Mouse (Mus musculus) layer of hippocampus, adult 9-11 months (tissue): ENCODE measurements around the gene Tfrc.

Experiments used
- DNase-seq: peaks from one replicate; pipeline ENCODE4 v3.0.0; 2022

Gene Tfrc

DNA sequence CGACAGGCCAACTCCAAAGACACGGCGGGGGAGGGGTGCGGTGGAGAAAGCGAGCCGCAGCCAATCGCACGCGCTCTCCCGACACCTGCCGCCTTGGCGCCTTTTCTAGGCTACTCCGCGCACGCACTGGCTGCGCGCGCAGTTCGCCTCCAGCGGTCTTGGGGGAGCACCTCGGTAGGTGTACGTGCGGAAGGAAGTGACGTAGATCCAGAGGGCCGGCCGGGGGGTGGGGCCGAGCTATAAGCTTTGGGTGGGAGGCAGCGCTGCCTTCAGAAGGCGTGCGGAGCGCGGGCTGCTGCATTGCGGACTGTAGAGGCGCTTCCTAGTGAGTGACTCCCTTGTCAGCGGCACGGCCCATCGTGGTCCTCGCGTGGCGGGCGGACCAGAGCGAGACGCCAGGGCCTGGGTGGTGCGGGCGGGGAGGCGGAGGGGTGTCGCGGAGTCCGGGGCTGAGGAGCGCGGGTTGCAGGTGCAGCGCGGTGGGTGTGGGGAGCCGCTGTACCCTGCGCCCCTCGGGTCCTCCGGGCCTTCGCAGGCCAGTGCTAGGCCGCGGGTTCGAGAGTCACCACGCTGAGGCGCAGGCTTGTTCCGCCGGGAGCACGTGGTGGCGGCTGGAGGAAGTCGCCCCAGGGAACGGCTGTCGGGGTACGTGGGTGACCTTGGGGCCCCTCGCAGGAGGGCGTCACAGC, at the start of gene Tfrc:
Gene Tfrc (plus strand): TSS at position 209 of the 689 bp plus-strand sequence.
- peak; percentile 97 for DNase-seq

DNA sequence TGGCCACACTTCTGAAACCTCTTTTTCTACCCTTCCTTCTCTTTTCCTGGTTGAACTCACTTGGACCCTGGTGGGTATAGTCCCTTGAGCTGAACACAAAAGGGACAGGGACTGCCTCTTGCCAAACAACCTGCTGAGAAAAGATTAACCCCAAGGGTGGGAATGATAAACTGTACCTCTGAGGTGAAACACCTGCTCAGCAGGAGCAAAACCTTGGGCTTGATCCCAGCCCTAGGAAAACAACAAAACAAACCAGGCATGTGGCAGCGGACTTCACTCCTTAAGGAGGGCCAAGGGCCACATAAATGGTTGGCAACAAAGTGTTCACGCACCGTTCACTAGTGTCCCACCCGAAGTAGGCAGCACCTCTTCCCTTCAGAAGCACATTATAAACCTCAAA, 49.2 kb upstream of the Tfrc start:
- no peak for DNase-seq

DNA sequence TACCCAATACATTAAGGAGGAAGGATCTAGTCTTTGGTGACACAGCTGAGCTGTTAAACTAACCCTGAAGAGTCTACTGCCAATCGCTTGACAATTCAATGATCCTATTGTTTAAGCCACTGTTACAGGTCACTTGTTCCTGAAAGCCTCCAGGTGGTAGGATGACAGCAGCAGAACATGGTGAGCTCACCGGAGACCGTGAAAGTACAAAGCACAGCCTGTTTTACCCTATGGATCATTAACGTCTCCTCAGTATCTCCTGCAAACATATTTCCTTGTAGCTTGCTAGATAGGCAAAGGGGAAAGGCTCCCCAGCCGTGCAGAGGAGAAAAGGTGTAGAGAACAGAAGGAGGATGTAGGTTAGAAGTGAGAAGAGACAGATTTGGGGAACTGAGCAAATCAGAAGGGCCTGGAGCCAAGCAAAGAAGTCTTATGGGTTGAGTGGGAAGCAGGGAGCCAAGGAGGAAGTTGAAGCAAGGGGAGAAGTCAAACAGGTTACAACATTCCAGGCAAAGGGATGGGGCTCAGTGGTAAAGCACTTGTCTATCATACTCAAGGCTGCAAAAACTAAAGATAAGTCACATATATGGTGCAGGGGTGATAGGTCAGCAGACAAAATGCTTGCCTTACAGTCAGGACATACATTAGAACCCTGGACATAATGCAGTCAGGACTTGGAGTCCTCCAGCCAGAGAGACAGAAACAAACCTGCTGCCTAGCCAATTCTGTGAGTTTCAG, 45.5 kb upstream of the Tfrc start:
- DNase-seq: no peak

DNA sequence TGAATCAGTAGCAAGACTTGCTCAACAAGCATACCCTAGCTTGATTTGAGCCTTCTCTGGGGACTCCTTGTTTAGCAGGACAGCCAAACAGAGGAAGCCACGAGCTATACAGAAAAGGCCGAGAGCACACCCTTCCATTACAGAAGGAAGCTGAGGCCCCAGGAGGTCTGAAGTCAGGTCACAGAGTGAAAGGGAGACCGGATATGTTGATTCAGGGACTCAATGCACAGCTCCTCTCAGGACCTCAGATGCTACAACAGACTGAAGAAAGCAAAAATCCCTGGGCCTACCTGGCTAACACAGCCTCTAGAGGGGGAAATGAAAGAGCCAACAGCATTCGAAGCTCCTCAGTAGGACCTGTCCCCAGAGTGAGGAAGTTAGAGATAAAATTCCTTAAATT, 41.4 kb upstream of the Tfrc start:
- DNase-seq: no peak

DNA sequence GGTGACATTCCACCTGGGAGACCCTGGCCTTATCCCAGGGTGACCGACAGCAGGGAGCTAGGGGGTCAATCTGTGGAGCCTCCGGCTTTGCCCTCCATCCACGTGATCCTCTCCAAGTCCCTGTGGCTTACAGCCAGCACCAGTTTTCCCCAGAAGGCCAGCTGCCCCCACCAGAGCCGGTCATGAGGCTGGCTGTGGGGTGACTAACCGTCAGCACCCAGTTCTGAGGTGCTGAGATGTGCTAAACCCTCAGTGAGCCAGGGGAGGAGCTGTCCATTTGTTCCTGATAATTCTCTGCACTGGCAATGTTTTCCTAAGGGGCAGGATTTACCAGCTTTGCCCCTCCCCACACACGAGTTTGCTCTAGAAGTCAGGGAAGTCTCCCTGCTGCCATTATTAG, 40.3 kb upstream of the Tfrc start:
- no peak for DNase-seq

DNA sequence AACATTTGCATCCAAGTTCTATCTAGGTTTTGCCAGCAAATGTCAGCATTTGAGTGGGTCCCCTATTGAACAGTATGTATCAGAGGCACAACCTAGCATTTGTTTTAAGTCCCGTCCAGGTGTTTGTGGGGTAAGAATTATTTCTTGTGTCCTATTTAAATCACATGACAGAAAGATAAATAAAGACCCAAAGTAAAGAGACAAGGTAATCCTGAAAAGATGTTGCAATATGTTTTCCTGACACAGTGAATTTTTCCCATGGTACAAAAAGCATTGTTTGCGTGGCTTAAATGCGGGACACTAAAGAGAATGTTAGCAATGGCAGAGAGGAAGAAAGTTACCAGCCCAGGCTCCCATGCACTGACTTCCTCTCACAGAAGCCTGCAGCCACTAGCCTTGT, 38.7 kb upstream of the Tfrc start:
- no peak for DNase-seq

DNA sequence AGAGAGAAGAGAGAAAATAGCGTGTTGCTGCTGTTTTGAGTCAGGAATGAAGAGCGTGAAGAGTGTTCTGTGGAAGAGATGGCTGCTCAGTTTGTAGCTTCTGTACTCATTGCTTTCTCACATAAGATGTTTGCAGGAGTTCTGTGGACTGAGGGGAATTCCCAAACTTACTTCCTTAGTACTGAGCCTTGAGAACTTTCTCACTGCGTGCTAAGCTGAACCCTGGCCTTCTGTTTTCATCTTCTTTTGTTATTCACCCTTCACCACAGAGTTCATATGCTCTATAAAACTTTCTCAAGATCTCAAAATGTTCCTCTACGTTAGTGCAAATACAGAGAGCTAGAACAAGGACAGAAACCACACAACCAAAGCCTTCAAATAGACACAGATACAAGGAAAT, 36.2 kb upstream of the Tfrc start:
- DNase-seq: no peak

DNA sequence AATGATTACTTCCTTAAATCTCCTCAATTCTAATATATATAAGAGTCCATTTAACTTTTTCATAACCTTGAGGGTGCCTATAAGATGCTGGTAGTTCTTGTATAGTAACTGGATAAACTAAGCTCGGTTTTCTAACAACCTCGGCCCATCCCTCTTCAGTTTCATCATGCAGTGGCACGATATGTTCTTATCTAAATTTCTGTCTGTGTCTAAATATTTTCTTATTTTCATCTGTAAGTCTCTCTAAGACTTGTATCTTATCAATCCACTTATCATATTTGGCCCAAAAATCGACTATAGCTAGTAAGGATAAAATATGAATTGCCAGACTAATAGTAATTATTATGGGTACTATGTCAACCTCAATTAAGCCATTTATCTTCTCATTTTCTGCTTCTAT, 22.2 kb upstream of the Tfrc start:
- no peak for DNase-seq

DNA sequence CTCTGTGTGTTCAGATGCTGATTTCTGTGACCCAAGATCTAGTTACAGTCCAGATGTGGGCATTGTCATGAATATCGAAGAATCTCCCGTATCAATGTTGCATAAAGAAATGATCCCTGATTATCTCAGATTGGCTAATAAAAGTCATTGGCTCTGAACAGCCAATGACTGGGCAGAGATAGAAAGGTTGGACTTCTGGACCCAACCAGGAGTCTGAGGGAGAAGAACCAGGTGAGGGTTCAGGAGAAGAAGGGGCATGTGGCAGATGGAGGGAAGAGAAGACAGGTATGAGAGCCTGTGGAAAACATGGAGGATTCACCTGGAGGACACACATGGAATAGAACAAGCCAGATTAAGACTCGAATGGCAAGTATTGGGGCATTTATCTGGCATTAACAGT, 20.2 kb upstream of the Tfrc start:
- no peak for DNase-seq

DNA sequence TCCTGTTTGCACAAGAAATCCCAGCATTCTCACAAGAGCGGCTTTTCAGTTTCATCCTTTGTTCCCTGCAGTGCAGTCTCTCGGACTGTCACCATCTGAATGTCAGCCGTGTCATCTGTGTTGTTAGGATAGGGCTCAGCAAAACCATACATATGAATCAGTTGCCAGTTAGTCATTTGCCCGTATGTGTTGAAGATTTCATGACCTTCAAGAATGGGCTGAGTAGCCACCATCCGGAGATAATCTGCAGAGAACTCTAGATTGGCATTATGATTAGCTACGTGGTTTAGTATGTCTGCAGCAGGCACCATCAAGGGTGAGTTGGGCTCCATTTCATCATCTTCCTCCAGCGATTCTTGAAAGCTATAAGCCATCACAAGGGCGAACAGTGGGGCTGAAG, 17.2 kb upstream of the Tfrc start:
- DNase-seq: no peak

DNA sequence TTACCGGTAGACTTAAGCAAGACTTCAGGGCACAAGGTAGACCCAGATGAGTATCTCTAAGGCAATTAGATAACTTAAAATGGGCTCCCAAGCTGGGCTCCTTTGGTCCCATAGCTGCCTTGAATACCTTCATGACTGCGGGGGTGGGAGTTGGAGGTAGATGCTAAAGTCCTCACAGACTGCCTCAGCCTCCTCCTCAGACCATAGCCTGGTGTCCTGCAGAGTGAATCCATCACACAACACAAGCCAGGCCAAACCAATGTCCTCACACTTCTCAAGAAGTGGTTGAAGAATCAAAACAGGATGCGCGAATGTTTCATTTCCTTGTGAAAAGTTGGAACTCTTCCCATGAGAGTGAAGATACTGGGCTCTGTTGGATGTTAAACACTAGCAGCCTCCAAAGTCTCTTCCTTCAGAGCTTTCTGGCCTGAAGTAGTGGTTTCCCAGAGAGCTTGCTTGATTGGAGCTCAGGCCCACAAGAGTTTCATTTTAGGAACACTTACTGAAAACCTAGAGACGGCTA, 15.4 kb upstream of the Tfrc start:
- DNase-seq: no peak

DNA sequence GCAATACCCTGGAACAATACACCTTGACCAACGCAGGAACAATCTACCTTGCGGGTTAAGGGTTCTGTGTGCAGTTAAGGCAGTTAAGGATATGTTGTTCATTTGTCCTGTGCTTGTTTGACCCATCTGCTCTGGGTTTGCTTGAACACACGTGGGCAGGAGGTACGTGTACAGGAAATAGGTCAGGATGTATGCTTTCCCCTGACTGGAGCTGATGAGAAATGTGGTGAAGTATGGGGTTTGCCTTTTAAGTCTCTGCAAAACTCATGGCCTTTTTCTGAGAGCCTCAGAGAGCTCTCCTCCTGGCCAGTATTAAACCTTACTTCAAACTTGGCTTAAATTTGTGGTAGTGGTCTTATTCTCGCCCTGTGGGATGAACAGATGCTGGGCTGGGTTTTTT, 14.8 kb upstream of the Tfrc start:
- DNase-seq: no peak

DNA sequence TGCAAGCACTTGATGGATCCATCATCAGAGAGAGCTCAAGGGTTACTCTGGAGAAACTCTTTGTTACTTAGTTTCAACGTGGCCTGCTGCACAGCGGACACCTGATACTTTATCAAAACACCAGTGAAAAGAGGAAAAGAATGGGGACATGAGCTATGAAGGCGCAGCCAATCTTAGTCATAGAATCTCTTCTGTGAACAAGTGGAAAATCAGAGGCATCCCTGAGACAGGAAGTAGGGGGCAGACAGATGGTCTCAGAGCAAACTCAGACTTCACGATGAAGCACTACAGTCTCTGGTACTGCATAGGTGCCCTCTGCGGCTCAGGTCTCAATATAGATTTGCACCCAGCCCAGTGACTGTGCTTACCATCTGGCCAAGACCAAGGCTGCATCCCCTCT, 14.0 kb upstream of the Tfrc start:
- no peak for DNase-seq

DNA sequence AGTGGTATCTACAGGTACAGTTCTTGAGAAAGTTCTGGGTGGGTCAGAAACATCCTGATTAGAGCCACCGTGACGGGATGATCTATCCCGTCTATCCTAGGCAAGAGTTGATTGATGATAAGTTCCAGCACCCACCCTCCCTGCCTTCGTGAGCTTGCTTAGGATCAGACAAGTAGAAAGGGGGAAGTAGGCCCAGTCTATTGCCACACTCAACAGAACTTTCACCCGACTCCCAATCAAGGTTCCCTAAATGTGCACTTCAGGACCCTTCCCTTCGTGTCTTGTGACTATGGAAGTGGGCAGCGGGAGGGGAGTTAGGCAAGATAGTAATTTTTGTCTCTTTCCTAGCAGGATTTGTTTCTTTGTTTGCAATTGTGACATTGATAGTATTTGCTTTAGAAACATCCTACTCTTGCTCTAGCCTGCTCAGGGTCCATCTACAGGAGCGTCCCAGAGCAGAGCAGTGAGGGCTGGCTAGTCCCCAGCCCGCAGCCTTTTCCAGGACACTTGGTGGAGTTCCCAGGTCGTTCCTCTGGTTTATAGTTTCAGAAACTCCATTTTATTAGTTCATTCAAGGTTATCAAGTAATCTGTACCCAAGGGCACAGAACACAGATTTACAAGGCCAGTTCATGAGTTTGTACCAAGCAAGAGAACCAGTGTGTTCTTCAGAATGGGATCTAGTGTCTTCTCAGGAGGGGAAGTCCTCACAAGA, 13.4 kb upstream of the Tfrc start:
- DNase-seq: no peak

DNA sequence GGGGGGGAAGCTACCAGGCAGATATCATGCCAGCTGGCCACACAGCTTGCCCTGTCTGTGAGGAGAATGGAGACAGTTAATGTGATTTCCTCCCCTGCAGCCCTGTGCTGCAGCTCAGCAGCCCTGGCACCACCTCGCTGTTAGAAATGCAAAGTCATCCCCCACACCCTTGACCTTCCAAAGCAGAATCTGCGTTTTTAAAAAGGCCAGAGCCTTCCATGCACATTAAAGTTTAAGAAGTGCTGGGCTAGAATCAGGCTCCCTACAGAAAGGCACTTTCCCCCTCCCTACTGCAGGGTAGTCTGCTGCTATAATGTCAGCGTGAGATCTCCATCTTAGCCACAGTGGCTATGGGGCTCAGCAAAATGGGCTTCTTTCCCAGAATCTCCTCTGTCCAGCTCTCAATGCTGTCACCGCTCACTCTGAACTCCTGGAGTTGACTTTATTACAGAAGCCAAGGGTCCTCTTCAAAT, 10.8 kb upstream of the Tfrc start:
- no peak for DNase-seq

DNA sequence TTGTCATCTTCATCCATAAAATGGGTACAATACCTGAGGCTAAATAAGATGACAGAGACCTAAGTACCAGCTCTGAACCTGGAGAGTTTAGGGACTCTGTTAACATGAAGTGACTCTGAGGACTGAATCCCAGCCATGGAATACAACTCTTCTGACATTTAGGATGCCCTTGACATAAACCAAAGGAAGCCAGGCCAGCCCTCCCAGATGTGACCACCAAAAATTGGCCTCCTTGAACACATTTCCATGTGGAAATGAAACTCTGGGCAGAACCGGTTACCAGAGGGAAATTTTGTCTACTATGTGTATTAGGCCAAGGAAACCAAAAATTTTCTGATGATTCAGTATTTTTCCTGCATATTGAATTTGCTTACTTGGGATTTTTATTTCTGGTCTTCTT, 9.6 kb upstream of the Tfrc start:
- DNase-seq: no peak

DNA sequence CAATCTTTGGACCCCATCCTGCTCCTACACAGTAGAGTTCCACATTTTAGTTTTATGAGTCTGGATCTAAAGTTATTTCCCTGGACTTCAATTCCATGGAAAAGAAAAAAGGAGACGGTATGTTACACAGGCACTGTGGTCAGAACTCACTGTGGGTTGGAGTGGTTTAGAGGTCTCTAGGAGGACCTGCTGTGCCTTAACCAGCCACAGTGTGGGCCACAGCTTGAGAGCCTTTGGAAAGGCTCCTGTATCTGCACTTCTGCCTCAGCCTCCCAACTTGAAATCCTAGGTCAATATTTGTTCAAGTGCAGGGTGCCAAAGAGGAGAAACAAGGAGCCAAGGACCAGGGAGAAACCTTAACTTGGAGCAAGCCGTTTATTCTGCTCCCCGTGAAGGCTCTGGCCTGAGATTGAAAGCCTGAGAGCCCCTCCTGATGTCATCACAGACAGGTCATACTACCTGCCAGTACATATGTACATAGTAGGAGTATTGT, 6.5 kb upstream of the Tfrc start:
- no peak for DNase-seq

DNA sequence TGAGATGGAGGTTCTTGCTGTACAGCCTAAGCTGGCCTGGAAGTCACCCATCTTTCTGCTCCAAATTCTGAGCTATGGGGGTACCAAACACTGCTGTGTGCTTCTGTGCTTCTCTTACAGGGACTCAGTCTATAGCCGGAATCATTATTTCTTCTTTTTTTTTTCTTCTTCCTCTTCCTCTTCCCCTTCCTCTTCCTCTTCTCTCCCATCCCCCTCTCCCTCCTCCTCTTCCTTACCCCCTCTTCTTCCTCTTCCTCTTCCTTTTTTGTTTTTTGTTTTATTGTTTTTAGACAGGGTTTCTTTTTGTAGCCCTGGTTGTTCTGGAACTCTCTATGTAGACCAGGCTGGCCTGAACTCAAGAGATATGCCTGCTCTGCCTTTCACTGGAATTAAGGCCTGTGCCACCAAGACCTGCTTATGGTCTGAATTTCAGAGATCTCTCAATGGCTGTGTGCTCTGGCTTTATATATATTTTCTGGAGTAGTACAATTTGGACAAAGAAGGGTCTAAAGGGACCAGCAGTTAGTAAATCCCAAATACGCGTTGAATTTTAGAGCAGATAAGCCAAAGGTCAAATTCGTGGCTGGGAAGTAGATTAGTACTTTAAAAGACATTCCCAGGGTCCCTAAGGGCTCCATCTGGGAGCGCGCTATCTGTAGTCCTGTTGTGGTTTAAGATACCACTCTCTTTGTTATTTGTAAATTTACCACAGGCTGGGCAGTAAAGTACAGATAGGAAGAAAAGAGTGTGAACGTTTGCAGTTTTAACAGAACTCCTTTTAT, 967 bp upstream of the Tfrc start:
- DNase-seq: no peak

DNA sequence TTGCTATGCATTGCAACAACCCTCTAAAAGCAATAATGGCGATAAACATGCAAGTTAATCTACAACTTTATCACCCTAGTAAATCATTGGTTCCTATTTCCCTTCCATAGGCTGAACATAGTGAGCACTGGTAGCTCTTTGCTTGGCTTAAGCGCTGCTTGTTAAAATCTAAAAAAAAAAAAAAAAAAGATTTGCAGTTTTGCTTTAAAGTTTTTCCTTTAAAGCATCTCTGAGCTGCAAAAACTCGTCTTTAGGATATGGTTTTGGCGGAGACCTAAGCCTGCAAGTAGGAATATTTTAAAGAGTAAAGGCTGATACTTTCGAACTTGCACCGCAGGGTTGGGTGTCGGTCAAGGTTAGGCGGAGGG, 392 bp upstream of the Tfrc start:
- no peak for DNase-seq

DNA sequence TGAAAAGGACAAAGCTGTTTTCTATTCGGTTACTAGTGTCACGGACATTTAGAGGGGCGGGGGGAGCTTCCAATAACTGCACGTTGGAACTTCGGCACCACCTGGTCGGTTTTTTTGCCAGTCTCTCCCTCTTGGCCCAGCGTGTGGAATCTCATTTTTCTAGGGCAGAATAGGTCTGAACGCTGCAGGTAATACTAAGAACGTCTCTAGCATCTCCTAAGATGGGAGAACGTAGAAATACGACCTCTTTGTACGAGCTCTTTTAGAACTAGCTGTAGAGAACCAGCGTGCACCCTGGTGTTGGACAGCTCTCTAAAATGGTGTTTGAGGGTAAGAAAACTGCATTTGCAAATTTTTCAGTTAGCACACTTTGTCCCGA, 670 bp downstream of the Tfrc start:
- DNase-seq: no peak

DNA sequence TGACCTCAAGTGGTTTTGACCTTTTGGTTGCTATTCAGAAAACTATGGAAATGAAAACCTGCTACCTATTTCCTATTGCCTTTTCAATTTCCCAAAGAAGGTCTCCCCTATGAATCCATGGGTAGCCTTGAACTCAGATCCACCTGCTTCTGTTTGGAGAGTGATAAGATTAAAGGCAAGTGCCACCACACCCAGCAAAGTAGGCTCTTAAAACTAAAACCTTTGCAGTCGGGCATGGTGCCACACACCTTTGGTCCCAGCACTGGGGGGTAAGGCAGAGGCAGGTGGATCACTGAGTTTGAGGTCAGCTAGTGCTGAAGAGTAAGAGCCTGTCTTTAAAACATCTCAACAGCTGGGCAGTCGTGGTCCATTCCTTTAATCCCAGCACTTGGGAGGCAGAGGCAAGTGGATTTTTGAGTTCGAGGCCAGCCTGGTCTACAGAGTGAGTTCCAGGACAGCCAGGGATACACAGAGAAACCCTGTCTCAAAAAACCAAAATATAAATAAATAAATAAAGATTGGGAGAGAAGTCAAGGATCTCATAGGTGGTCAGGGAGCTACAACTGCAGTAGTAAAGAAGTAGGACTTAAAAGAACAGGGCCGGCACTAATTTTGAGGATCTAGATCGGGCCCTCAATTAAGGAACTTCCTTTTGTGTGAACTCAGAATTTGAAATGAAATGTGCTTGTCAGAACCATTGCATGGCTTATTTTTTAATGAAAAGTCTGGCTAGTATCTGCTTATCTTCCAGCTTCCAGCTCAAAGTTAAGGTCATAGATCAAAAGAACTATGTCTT, 1.9 kb downstream of the Tfrc start:
- no peak for DNase-seq

DNA sequence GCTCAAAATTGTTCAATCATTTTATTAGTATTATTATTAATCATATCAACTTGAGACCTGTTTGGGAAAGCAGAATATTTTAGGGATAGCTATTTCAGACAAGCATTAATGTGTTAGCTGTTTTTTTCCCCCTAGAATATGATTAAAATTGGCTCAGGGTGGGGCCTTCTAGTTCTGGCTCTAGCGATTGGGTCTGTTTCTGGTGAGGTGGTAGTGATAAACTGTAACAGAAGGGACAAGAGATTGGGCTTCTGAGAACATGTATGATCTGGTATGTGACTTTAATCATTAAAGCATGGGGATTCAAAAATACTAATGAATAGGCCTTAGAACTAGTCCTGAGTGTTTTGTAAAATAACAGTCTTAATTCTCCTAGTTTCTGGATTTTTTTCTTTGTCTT, 3.3 kb downstream of the Tfrc start:
- no peak for DNase-seq
